Mouse (Mus musculus): ENCODE measurements around the gene Gm45837.

The Gm45837 gene

DNA sequence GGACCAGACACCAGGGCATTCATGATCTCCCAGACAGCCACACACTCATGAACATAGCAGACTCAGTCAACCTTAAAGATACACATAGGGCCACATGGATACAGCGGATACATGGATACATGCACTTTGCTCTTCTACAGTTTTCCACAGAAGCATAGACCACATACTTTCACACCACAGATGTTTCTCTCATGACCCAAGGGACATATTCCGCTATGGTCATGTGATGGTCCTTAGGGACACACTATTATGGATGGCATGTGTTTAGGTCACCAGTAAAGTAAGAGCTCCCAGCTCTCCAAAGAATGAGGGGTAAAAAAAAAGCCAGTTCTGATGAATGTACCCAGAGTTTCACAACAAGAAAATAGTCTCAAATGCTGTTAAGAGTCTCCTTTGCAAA is 60.7 kb downstream of the Gm45837 start:
- no peak for DNase-seq

DNA sequence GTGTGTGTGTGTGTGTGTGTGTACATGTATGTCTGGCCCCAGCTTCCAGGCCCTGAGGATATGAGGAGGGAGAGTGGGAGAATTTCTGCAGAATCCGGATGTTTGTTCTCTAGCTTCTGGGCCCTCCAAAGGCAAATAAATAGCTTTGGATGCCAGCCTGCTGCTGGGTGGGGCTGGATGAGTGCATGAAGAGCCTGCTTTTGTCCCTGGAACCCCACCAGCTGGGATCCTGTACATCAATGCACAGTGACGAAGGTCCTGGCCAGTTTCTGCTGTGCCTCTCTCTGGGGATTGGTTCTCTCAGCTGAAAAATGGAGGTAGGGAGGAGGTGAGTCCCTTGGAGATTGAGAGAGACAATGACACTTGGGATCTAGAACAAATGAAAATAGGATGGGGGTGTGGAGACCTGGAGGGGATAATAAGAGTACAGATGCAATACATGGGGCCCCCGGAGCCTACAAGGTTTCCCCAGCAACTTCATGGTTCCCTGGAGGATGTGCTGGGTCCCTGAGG is 61.3 kb downstream of the Gm45837 start:
- DNase-seq = no peak

DNA sequence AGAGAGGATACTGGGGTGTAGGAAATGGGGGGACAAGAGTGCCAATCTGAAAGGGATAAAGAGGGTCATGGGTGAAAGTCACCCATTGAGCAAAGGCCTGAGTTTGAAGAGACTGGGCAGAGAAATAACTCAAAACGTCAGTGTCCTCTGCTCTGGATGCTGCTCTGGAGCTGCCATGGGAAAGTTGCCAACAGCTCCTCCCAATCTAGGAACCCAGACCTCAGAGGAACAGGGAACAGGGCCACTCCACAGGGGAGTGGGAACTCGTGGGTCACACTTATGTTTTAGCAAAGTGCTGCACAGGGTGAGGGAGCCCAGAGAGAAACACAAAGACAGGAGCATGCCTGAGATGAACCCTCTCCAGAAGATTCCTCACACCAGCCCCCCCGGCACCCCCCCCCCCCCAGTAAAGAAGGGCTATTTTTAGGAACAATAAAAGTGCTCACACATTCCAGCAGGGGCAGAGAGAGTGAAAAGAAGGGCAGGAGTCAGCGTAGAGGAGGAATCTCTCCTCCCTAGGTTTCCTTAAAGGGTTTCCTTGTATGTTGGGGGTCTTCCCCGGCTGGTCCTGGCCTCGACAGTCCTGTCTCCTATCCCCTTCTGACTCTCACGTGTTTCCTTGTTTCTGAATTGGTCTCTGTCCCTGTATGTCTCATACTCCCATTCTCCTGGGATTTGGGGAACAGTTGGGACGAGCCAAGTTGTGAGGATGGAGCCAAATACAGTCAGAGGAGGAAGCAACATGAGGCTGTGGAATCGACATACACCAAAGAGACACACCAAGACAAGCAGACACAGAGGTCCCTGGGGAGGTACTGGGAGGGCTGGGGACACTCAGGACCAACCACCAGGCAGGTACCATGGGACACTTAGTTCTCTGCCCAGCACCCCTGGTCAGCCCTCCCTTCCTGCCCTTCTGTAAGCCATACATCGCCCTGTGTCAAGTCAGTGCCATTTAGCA is 62.2 kb downstream of the Gm45837 start:
- no peak for DNase-seq

DNA sequence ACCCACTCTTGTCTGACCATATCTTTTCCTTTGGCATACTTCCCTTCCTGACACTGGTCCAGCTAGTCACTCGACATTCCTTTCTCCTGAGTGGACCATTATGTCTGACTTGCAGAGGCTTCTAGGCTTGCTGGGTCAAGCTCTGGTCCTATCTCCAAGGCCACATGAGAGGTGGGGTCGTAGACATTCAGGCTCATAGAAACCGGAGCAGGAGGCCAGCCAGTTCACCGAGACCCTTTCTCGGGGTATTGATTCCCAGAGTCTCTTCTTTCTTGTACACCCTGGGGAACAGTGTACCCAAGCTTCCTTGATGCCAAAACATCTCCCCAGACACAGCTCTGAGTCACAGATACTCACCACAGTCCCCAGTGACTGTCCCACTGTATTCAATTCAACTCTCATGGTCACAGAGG is 63.7 kb downstream of the Gm45837 start:
- no peak for DNase-seq

DNA sequence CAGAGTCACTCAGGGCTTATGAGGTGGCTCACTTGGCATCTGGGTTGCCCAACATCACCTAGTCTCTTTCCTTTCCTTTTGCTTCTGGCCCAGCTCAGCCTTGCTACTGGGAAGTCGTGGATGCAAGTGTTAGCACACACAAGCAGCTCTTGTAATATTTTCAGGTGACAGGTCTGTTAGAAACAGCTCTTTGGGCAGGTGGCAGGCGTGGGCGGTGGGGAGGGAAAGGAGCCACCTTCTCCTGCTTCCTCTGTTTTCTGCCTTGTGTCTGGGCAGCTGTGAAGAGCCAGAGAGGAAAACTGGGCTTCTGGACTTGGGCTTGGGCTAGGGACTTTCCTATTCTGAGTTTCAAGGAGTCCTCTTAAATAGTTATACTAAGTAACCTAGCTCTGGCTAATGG is 65.3 kb downstream of the Gm45837 start:
- DNase-seq = no peak

DNA sequence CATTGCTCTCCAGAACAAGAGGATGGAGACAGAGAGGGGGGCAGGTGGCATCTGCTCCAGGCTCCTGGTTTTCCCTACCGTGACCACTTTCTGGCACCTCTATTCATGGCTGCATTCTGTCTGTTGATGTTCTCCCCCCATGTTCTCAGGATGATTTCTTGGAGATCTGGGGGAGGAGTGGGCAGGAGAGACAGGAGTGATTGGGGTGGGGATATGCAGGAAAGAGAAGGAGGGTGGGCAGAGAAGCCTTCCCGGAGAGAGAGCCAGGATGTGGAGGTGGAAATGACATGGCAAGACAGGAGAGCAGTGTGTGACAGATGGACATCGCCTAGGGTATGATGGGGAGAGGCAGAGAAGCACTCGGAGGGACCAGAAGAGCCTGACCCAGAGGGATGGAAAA is 65.8 kb downstream of the Gm45837 start:
- DNase-seq = no peak

DNA sequence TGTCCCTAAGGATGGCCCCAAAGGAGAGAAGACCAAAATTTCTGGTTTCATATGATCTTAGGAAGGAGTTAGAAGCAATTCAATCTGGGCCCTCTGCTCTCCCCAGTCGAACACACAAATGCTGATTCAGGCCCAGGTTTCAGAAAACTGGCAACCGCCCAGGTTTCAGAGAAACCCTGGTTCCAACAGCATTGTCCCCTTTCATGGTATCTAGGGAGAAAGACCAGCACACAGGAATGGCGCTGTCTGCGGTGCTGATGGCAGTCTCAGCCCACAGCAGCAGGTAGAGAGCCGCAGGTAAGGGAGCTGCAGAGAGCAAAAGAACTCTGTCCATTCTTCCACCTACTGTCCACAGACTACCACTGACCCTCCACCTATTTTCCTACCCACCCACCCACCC is 66.5 kb downstream of the Gm45837 start:
- DNase-seq = no peak

DNA sequence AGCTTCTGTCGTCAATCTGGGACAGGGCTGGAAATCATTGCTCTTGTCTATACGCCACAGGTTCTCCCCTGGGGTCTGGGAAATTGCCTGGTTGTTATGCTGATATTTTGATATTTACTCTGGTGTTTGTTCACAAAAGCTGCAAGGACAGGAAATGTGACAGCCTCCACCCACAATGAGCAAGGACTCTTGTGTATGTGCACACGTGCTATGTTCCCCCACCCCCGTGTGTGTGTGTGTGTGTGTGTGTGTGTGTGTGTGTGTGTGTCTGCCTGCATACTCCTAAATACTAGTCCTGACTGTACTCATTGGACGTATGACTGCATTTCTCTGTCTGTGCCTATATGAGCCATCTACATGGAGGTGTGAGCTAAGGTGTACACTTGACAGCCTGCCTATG is 67.4 kb downstream of the Gm45837 start:
- no peak for DNase-seq

DNA sequence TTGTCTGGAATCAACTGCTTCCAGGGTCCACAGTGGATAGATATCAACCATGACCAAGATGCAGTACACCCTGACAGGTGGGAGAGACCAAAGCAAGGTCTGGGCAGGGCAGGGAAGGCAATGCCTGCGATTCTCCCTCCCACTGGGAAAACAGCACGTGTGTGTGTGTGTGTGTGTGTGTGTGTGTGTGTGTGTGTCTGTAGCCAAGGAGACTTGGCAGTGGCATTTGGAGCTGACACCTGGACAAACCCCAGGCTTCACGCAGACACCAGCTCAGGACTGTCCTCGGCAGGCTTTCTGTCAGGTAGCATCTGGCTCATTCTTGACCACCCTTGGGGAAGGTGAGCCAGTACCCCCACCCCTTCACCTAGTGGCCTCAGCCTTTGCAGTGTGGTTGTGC is 69.2 kb downstream of the Gm45837 start:
- no peak for DNase-seq

DNA sequence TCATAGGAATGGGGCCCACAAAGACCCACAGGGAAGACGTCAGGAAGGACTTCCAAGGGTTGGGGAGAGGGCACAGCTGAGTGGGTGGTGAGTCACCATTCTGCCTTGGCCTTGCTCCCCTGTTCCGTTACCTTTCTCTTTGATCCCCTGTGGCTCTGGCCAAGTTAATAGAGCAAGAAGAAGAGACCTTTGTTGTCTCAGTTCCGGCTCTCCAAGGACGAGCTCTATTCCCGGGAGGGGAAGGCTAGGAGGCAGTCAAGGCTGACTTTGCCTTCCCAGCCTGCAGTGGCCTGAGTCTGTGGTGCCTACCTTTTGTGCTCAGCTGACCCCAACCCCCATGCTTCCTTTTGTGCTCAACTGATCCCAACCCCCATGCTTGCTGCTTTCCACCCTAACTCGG is 70.0 kb downstream of the Gm45837 start:
- no peak for DNase-seq

DNA sequence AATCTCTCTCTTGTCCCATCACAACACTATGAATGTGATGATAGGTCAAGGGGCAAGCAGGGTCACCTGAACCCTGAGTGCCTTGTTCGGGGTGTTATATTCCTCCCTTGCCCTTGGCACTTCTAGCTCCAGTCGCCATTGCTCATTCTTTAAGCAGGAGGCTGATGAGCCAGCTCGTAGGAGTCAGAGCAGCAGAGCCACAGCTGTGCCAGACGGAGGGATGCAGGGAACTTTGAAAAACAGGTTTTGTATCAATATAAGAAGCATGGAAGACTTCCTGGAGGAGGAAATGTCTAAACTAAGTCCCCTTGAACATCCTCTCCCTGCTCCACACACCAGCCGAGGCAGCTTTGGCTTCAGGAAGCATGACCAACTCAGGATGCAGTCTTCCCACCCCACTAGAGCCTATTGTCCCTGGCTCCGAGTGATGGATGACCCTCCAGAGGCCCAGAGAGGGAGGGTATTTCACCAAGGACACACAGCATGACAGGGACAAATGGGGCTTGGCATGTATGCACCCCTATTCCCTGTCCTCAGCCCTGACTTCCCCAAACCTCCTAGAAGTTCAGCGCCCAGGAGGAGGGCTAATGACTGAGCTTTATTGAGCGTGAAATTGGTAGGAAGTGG is 71.3 kb downstream of the Gm45837 start:
- DNase-seq = no peak

DNA sequence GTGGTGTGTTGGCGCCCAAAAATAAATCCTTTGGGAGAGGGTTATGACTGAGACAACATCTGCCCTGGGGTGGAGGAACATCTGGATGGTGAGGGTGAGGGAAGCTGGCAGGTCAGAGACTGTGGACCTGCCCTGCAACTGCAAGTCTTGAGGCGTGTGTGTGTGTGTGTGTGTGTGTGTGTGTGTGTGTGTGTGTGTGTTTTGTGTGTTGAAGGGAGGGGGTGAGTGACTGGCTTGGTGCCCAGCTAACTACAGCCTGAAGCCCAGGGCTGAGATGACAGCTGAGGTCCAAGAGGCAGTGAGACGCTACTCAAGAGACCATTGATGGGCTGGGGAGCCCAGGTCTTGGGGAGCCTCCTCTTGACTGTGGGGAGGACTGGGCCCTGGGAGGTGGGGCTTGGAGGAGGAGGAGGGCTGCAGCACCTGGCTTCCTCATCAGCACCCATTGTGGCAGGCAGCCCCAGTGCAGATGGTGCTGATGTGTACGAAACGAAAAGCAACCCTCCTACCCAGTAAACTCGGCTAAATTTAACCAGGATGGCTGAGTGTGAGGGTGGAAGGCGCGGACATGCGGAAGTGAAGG is 71.9 kb downstream of the Gm45837 start:
- no peak for DNase-seq

DNA sequence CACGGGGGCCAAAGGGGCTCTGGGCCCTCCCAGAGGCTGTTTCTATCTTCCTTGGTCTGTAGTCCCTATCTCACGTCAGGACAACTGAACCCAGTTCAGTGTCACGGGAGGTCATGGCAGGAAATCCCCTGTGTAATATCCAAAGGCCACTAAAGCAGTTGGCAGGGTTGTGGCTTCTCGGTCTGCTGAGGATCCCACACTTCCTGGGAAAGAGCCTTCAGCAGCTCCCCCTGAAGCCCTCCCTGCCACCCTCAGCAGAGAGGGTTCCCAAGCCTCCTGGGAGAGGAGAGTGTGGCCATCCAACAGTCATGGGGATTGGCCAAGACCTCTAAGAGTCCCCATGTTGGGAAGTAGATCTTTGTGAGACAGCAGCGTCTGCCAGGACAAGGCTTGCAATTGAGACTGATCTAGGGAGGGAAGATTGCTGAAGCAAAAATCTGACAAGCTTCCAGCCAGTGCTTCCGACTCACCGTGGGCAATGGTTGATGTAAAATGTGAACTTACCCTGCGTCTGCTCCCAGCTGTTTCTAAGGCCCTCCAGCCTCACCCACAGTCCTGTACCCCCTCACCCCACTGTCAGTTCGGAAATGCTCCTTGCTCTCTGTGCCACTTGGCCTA is 72.9 kb downstream of the Gm45837 start:
- no peak for DNase-seq

DNA sequence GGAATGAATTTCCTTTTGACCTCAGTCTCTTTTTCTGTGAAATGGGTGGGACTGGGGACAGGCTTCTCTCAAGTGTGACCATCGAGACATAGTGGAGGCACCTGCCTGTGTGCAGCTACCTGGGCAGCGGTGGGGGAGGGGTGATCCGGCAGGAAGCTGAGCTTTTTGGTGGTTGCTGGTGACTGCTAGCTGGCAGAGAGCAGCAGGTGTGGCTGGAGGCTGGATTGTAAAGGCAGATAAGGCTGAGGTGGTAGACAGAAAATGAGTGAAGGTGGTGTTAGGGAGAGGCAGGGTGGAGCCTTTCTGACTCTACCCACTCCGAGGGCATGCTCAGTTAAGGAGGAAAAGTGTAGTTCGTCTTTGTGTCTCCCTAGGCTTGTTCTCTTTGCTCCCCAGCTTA is 76.4 kb downstream of the Gm45837 start:
- no peak for DNase-seq

DNA sequence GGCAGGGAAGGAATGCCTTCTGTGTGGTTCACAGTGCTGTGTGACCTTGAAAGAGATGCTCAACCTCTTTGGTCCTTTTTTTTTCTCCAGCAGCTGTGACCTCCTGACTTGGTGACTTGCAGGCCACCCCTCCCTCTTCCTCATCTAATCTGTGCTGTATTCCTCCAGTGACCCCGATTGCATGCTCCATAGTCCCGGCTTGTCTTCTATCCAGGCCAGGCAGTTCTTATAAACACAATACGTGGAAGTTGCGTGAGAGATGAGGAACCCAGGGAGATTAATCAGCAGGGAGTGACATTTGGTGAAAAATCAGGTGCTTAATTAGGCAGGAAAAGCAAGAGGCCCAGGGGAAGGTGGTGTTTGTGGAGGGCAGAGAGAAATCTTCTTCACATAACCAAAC is 80.3 kb downstream of the Gm45837 start:
- DNase-seq = no peak

DNA sequence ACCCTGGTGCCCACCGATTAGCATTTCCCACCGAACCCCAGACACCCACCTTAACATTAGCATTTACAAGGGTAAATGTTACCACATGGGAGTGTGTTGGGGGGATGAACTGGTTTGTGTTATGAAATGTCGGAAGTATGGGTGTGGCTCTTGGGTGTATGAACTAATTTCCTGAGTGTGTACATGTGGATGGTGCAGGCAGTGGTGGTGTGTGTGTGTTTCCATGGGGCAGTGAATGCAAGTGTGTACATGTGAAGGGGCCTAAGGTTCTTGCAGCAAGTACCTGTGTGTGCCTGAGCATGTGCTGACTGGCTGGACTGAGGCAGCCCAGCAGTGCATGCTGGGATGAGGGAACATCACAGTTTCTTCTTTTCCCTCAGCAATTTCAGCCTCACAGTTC is 87.7 kb downstream of the Gm45837 start:
- DNase-seq = no peak

DNA sequence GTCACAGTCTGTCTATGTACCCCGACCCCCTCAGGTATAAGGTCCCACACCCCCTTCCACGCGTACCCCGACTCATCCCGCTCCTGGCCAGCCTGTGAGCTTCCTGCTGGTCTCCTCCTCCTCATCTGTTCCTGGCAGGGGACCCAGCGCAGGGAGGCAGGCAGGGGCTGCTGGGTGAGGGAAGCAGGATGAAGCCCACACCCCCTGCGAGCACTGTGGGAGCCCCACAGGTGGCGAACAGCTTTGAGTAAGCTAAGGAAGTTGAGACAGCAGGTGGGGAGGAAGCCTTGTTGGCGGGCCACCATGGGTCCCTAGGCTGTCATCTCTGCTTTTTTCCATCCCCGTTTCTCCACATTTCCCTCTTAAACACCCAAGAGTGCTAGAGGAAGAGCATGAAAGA is 88.6 kb downstream of the Gm45837 start:
- DNase-seq = no peak

DNA sequence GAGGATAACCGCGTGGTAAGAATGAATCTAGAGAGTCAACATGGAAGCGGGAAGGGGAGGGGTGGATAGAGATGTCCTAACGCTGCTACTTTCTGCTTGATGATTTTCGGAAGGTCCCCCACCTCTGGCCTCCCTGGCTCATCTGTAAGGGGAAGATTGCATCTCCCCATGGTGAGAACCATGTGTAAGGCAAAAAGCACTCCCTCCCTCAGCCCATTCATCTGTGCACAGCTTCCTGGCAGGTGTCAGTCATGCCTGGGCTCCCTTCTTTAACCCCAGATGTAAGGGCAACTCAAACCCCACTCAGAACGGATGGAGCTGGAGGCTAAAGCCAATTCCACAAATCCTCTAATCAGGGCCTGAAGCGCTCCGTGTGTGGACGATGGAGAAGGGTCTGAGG is 89.0 kb downstream of the Gm45837 start:
- DNase-seq = no peak

DNA sequence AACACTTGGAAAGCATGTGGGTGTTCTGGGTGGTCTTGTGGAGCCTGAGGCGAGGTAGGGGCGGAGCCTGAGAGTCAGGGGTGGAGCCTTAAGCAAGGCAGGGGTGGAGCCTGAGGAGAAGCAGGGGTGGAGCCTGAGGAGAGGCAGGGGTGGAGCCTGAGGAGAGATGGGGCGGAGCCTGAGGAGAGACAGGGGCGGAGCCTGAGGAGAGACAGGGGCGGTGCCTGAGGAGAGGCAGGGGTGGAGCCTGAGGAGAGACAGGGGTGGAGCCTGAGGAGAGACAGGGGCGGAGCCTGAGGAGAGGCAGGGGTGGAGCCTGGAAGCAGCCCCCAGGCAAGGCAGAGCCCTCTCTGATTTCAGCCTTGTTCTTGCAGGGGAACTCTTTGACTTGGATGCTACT is 90.5 kb downstream of the Gm45837 start:
- DNase-seq = no peak

DNA sequence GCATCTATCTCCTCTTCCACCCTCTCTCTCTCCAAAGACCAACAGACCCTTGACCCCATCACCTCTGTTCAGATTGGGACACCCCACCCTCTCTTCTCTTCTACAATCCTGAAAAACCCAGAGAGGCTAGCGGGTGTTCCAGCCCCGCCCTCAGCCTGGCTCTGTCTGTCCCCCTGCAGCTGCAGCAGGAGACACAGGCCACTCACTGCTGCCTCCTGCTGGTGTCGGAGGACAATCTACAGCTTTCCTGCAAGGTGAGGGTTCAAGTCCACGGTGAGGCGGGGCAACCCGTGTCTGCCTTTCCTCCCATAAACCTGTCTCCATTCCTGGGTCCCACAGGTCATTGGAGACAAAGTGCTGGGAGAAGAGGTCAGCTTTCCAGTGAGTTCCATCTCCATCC is 91.0 kb downstream of the Gm45837 start:
- DNase-seq = no peak

DNA sequence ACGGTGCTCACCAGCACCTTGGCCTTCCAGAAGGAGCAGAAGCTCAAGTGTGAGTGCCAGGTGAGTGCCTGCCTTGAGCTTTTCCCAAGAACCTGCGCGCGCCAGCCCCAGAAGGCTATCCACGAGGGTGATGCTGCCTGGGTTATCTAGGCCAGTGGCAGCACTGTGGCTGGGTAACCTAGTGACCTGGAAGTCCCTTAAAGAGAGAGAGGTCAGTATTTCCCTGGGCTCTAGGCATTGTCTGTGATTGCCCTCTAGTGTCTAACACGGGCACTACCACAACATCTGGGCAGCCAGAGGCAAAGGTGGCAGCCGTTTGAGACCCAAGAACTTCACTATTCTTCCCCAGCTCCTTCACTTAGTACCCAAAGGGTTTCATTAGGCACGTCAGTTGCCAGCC is 92.7 kb downstream of the Gm45837 start:
- peak; percentile 33 for DNase-seq

DNA sequence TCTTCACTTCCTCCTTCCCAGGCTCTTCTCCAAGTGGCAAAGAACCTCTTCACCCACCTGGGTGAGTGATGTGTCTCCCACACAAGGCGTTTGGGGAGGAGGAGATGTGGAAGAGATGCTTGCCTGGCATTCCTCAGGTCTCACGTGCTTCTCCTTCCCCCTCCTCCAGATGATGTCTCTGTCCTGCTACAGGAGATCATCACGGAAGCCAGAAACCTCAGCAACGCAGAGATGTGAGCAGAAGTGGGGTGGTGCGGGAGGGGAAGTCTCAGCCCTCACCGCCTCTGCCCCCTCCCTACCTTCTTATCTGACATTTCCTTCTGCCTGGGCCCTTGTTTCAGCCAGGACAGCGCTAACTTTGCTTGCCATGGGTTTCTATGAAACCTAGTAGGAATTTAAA is 93.1 kb downstream of the Gm45837 start:
- no peak for DNase-seq

DNA sequence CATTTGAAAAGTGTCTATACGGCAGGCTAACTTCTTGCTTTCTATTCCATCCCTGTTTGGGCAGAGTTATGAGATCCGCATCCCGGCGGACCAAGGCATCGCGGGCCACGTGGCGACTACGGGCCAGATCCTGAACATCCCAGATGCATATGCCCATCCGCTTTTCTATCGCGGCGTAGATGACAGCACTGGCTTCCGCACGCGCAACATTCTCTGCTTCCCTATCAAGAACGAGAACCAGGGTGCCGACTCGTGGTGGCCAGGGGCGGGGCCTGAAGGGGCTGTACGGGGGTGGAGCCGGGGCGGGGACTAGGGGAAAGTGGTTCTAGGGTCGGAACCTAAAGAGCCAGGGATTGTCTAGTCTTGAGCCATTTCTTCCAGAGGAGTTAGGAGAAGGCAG is 93.8 kb downstream of the Gm45837 start:
- no peak for DNase-seq

DNA sequence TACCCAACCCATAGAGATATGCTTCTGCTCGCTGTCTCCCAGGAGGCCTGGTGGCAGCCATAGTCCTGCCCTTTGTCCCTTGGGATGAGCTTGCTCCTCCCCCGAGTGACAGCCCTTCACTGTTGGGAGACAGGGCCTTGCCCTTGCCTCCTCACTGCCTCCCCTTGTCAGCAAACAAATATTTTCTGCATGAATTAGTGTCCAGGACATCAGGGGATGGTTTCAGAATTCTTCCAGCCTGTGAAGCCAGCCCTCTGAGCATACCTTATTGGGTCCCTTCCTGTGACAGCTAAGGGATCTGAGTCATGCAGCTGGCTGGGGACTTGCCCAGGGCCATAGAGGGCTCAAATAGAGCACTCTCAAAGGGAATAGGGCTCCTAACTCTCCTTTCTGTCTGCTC is 98.5 kb downstream of the Gm45837 start:
- no peak for DNase-seq
